Comparison of ENCODE assay signal across 9 mouse cellular contexts in the genomic region with DNA sequence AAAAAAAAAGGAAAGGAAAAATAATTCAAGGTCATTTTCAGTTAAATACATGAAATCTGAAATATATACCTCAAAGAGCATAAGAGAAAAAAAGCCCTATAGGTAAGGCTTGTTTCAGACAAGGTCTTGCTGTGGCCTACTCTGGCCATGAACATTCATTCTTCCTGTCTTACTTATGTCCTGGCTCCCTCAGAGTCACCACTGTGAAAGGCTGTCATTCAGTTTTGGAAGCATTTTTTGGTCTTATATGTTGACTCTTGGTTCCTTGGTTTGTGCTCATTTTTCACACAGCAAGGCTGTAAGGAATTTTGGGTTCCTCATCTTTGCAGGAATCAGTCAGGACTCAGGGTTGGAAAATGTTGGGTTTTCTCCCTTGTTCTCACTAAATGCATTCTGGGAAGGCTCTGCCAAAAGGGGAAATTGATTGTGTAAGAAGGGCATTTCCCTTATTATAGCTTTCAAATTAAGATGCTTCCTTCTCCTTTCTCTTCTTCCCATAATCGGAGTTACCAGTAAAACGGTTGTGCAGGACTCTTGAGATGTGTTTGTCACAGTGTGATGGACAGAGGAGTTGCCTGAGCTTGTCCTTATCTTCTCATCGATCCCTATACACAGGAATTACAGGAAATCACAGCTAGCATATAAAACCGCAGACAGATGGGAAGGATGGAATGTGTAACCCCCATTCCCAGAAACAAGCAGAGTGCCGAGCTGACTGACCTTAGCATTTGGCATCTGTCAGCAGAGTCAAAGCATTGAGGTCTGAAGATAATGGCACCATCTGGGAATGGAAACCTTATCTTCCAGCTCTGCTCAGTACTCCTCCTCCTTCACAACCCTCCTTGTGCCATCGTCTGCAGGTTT. TPM values are rescaled to one million over a fixed set of nuclear protein-coding genes. Genes with fewer than 3 reads are reported as not detected.
A peak's percentile ranks its signal among the peaks of the same experiment; 100 is the strongest.
DNase-seq lines count a peak whose midpoint lies in the region; ATAC-seq lines count a peak whose summit lies in the region.
"Had no signal": no experiment of that assay in that cellular context is flagged by ENCODE, and none has a peak within 500 bp of the region (broad histone marks: within the 10 kb centered on the region; RNA-seq: fewer than 3 reads in every experiment).

No protein-coding gene starts in this region.

- H3K4me3 ChIP-seq in forebrain, embryonic 13.5 days, result no peak overlapping the region
- no peak overlapping the region for H3K4me3 ChIP-seq in forebrain, embryonic 14.5 days (ENCODE audit: low read depth, low read length)
- 0 out of 2 replicates have a peak overlapping the region, but pooled peaks have one; percentile 0 for H3K4me3 ChIP-seq in liver, embryonic 13.5 days (replicated peaks)

- H3K27me3 ChIP-seq in forebrain, embryonic 13.5 days, result no peaks in the 10 kb centered on the region
- H3K27me3 ChIP-seq in forebrain, embryonic 14.5 days (replicated peaks; ENCODE audit: control insufficient read depth, insufficient read depth, low read length), result no peaks in the 10 kb centered on the region
- no peaks in the 10 kb centered on the region for H3K27me3 ChIP-seq in liver, embryonic 13.5 days

- WGBS in forebrain, embryonic 13.5 days, result 48% methylated on average over 6 of the region's 6 CpGs
- 55% methylated on average over 6 of the region's 6 CpGs for WGBS in forebrain, embryonic 14.5 days
- 9% methylated on average over 6 of the region's 6 CpGs for WGBS in liver, embryonic 13.5 days (ENCODE audit: insufficient replicate concordance)

- no peak for ATAC-seq in forebrain, embryonic 13.5 days
- no peak for ATAC-seq in forebrain, embryonic 14.5 days
- peak; percentile 67 for ATAC-seq in liver, embryonic 13.5 days (ENCODE audit: low read depth)

- no peak overlapping the region for H3K4me2 ChIP-seq in forebrain, embryonic 13.5 days
- H3K4me2 ChIP-seq in forebrain, embryonic 14.5 days (ENCODE audit: low read length), result no peak overlapping the region
- peak overlapping the region; percentile 47 for H3K4me2 ChIP-seq in liver, embryonic 13.5 days

- peak overlapping the region; percentile 44 for H3K27ac ChIP-seq in forebrain, embryonic 13.5 days
- H3K27ac ChIP-seq in forebrain, embryonic 14.5 days (ENCODE audit: low read depth, low read length), result no peak overlapping the region; the same call in 1 of the 2 replicates
- peak overlapping the region; percentile 73 for H3K27ac ChIP-seq in liver, embryonic 13.5 days

- H3K4me1 ChIP-seq in forebrain, embryonic 13.5 days, result peaks cover 39% of the 10 kb centered on the region
- peaks cover 5% of the 10 kb centered on the region; the same call in 1 of the 2 replicates for H3K4me1 ChIP-seq in forebrain, embryonic 14.5 days (ENCODE audit: control insufficient read depth, insufficient read depth, low read length)
- H3K4me1 ChIP-seq in liver, embryonic 13.5 days (replicated peaks), result peaks cover 90% of the 10 kb centered on the region

- no peak overlapping the region for H3K9ac ChIP-seq in forebrain, embryonic 13.5 days
- no peak overlapping the region for H3K9ac ChIP-seq in forebrain, embryonic 14.5 days (ENCODE audit: low read length)
- H3K9ac ChIP-seq in liver, embryonic 13.5 days, result peak overlapping the region; percentile 49

- DNase-seq in forebrain, embryonic 14.5 days (ENCODE audit: low spot score), result no peak
- peak; percentile 67 for DNase-seq in 3T3-L1 (ENCODE audit: low read depth, low spot score)
- peak; percentile 25 for DNase-seq in embryo, embryonic 11 days
- DNase-seq in liver, embryonic 13.5 days, result peak; percentile 48
- no peak for DNase-seq in layer of hippocampus, postnatal 25 days (ENCODE audit: extremely low spot score in 1 of 2, low spot score in 1 of 2)
- DNase-seq in left cerebral cortex, adult 9 months (ENCODE audit: low spot score in 2 of 2), result no peak
- no peak for DNase-seq in gastrocnemius, postnatal 4 days (ENCODE audit: low spot score in 2 of 2)
- DNase-seq: right cerebral cortex, postnatal 25 days had no signal

- no peaks in the 10 kb centered on the region for H3K9me3 ChIP-seq in forebrain, embryonic 13.5 days (replicated peaks)
- H3K9me3 ChIP-seq in forebrain, embryonic 14.5 days (replicated peaks; ENCODE audit: control insufficient read depth, low read length), result no peaks in the 10 kb centered on the region
- no peaks in the 10 kb centered on the region for H3K9me3 ChIP-seq in liver, embryonic 13.5 days (replicated peaks)

- no peaks in the 10 kb centered on the region for H3K36me3 ChIP-seq in forebrain, embryonic 13.5 days (ENCODE audit: poor library complexity, severe bottlenecking)
- no peaks in the 10 kb centered on the region for H3K36me3 ChIP-seq in forebrain, embryonic 14.5 days (ENCODE audit: control insufficient read depth, insufficient read depth, low read length)
- no peaks in the 10 kb centered on the region for H3K36me3 ChIP-seq in liver, embryonic 13.5 days

RNA-seq across cellular contexts. Expression of gene Susd6, which starts 21.6 kb away (rescaled TPM):
- 13.8 and 14.0 TPM in 2 replicates for polyA plus RNA-seq in forebrain, embryonic 13.5 days (2015; fragmentation: Nextera tagmentation; extraction: Ambion mirVana)
- 11.7 and 13.4 TPM in 2 replicates for polyA plus RNA-seq in forebrain, embryonic 14.5 days (2014; fragmentation: Nextera tagmentation; extraction: Ambion mirVana)
- 9.4 and 11.6 TPM in 2 replicates for polyA plus RNA-seq in liver, embryonic 13.5 days (2015; fragmentation: Nextera tagmentation; extraction: Ambion mirVana)
- total RNA-seq in layer of hippocampus, postnatal 25 days (2021), result 10 to 100 TPM; 59.9 to 64.5 TPM
- 10 to 100 TPM; 32.4 to 32.5 TPM for total RNA-seq in gastrocnemius, postnatal 4 days (2021)

RNA-seq across cellular contexts. Expression of gene Ccdc177, which starts 51.4 kb away (rescaled TPM):
- polyA plus RNA-seq in forebrain, embryonic 13.5 days (2015; fragmentation: Nextera tagmentation; extraction: Ambion mirVana), result 4.6 and 4.7 TPM in 2 replicates
- 6.3 and 6.7 TPM in 2 replicates for polyA plus RNA-seq in forebrain, embryonic 14.5 days (2014; fragmentation: Nextera tagmentation; extraction: Ambion mirVana)
- polyA plus RNA-seq in liver, embryonic 13.5 days (2015; fragmentation: Nextera tagmentation; extraction: Ambion mirVana), result not detected in 2 replicates
- 10 to 100 TPM; 17.6 to 19.2 TPM for total RNA-seq in layer of hippocampus, postnatal 25 days (2021)
- under 1 TPM; 0.12 to 0.13 TPM for total RNA-seq in gastrocnemius, postnatal 4 days (2021)

Comparison
In these comparisons a context has a peak if more than half of its experiments do, and no peak if none do; other contexts are left out.
1. DNase-seq: peak in 3T3-L1 (single experiment), embryo, embryonic 11 days (single experiment) and liver, embryonic 13.5 days (single experiment); none in forebrain, embryonic 14.5 days (single experiment), layer of hippocampus, postnatal 25 days (0 of 2), left cerebral cortex, adult 9 months (0 of 2) and gastrocnemius, postnatal 4 days (0 of 2).